Mouse (Mus musculus) skeletal muscle tissue, adult 2 months (tissue): Measurements from ENCODE around the gene Rdh11.
"Not testable (repeated sequence)": the region's sequence is repeated elsewhere in the genome, so short reads cannot be mapped to it uniquely, and the experiment has no call there.

ENCODE experiments used
- DNase-seq: peaks from one replicate; pipeline ENCODE4 v3.0.0-alpha.2; 2012; ENCODE audit warnings: low read depth, low spot score

The Rdh11 gene

DNA sequence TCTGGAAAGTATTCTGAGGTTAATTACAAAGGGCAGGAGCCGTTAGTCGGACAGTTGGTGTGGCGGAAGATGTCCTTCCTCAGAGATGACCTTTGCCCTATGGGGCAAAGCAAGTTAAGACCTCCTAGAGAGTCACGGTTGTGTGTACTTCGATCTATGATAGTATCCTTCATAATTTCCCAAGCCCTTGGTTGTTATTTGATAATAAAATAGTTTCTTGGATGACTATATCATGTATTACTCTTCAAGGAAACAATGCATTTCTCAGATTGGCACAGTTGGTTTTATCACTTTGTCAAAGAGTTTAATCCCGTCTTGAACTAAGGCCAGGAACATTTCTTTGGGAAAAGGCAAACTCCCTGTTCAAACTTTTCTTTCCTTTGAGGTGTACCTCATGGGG is at the start of gene Rdh11:
Rdh11 (minus strand) TSS at position 101 of the 400 bp plus-strand sequence.
- no peak for DNase-seq

DNA sequence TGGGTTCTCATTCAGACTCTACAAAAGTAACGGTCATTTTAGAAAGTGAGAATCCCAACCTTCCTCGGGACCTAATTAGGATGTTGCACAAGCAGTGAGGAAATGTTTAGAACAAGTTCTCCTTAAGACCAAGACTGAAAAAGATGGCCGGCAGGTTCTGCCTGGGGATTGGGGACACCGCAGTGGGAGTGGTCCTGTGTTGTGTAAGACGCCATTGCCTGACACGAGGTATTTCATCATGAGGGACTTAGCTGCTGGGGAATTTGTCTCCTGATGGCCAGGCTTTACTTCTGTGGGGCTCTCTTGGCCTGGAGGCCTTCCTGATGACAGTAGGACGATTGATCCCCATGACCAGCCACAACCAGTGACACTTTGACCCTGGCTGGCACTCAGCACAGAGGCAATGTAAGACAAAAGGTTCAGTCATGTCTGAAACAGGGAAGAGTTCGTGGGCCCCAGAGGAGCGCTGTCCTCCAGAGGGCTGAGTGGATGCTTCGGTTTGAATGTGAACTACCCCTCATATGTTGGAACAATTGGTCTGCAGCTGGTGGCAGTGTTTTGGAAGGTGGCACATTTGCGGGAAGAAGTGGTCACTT is 43.5 kb upstream of the Rdh11 start:
- DNase-seq: no peak

DNA sequence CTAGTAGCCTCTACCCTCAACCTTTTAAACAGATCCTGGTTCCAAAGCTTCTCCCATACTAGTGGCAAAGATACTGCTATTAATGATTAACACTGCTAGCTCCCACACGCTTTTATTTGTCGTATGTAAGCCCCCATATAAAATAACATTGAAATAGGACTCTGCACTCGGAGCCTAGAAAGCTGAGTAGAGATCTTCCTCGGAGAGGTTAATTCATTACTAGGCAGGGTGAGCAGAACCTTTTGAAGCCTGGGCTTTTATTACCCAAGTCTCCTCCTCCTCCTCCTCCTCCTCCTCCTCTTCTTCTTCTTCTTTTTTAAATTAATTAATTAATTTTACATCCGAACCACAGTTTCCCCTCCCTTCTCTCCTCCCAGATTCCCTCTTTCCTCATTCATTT is 25.4 kb upstream of the Rdh11 start:
- no peak for DNase-seq

DNA sequence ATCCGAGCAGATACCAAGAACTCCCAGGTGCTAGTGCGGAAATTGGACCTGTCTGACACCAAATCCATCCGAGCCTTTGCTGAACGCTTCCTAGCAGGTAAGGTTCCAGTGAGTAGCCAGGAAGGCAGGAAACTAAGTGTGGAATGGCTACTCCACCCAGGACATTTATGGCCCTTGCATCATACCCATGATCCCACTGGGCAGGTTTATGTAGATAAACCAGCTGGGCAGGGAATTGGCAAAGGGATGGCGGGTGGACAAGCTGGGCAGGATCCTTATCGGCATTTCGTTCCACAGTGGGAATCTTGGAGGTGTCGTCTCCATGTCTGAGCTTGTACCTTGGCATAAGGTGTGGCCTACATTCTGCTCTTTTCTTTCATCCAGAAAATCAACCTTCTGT is 19.4 kb upstream of the Rdh11 start:
- no peak for DNase-seq

DNA sequence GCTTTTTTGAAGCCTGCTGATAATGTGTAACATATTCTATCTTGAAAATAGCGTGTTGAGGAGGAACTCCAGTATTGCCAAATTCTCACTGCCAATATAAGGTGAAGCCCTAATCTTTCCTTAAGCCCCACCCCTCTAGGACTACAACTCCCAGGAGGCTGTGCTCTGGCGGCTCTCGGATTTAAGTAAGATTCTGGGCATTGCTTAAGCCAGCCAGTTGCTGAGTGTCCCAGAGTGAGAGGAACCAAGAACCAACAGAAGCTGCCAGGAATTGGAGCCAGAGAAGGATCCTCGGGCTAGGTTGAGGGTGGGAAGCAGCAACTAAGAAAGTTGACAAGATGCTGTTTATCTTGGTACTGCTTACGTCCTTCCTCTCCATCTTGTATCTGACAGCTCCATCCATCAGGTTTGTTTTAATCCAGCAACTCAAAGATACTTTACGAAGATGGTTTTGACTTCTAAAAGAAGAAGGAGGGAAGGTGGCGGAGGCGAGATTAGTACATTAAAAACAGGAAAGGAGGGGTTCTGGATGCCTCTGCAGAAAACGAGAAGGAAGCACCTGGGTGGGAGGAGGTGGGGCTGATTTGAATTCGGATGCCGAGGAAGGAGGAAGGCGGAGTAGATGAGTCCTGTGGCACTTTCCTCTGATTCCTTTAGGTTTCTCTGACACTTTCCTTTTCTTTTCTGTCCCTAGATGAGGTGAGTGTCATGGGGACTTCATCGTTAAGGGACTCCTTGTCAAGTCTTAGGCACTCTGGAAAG is 16.8 kb upstream of the Rdh11 start, which contains the start of gene Rdh12:
Rdh12 (plus strand) TSS at position 212 of the 762 bp plus-strand sequence.
- peak; percentile 19 for DNase-seq

DNA sequence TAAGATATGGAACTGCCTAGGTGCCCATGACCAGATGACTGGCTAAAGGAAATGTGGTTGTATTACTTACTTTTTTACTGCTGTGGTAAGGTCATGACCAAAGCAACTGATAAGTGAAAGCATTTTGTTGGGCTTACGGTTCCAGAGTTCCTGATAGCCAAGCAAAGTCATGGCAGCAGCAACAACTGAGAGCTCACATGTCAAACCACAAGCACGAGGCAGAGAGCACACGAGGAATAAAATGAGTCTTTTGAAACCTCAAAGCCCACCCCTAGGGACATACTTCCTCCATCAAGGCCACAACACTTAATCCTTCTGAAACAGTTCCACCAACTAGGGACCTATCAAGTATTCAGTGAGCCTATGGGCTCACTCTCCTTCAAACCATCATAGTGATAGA is 9.8 kb upstream of the Rdh11 start:
- no peak for DNase-seq

DNA sequence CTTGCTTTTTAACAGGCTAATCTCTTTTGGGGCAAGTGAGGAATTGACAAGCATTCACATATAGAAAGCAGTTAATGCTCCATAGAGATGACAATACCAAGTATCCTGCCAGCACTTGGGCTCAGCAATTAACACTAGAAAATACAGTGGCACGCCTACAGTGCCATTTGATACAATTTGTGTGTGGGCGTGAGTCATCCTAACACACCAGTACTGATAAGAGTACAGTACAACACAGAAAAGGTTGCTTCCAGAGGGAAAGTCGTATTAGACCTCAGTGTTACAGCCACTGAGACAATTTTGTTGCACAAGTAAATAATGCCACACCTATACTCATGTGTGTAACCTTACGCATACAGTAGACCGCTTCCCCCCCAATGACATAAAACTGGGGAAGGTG is 5.0 kb upstream of the Rdh11 start:
- DNase-seq: no peak

DNA sequence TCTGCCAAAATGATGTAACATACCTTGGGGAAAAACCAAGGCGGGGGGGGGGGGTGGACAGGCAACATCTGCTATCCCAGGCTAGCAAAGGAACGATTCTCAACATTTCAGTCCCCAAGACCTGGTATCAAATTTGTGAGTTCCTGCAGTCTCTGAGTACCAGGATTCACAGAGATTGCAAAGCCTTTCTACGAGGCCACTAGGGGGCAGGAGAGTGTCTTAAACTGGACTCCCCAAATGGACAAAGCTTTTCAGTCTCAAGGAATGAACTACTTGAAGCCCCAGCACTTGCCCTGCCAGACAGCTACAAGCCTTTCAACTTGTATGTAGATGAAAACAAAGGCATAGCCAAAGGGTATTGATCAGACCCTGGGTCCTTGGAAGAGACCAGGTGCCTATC is 1.3 kb upstream of the Rdh11 start:
- DNase-seq: peak; percentile 60

DNA sequence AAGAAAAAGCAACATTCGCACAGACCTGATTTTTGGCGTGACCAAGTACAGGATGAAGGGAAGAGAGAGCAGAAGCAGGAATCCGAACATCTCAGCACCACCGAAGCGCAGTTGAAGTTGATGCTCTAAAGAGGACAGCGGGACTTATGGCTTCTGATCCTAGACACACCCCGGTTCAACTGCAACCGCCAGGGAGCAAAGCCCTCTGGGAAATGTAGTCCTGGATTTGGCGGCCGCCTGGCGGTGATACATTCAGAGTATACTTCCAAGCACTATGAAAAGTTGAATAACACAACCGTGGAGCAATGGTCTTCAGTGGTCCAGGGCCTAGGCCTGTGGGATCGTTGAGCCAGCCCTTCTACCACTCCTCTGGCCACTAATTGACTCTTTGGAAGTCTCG is 392 bp downstream of the Rdh11 start:
- DNase-seq: peak; percentile 42

DNA sequence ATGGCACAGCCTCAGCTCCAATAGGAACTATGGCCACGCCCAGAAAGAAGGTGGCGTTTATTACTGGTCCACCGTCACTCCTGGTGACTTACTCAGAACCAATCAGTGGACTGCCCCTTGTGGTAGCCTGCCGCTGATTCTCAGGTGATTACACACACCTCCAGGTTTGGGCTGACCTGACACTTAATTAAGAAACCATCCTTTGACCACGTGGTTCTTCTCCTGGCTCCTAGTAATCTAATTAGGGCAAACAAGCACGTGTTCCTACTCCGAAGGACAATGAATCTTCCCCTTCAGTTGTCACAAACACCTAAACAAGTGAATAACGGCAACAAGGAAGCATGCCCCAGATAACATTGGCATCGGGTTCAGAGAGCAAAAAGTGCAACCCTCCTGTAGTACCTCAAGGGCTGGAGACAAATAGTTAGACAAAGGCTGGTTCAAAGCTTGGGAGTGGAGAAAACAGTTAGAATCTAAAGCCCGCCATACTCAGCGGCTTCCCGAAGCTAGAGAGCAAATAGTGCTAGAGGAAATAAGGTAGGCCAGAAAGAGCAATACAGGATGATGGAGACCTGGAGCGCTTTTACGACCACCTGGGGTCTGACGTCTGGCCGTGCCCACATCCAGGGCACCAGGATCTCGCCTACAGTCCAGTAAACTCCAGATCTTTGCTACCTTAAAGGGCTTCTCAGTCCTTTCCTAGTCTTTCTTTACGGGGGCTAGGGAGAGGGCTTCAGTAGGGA is 991 bp downstream of the Rdh11 start:
- no peak for DNase-seq

DNA sequence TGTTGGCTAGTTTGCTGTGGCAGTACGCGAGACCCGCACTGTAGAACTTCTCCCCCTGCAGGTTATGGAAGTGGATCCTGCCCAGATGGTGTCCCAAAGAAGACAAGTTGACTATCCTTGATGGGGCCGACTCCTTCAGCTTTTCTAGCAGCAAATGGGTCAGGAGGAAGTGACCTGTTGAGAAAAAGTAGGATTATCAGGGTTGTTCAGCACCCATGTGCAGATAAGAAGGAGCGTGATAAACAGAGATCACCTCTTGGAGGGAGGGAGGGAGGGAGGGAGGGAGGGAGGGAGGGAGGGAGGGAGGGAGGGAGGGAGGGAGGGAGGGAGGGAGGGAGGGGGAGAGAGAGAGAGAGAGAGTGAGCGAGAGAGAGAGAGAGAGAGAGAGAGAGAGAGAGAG is 6.9 kb downstream of the Rdh11 start:
- not testable (repeated sequence) for DNase-seq

DNA sequence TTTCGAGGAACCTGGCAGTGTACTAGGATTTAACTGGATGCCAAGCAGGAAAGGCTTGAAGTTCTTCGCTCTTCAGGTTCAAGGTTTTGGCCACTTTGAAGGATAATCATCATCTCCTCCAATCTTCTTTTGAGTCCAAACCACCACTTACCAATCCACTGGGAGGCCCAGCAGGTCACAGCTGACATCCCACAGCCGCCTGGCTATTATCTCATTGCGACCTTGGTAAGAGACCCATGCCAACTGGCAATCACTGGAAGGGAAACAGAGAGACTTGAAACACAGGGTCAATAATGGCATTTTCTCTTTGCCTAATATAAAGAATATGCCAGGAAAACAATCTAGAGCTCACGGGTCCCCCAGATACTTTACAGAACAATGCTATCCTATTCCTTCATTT is 16.1 kb downstream of the Rdh11 start:
- no peak for DNase-seq

DNA sequence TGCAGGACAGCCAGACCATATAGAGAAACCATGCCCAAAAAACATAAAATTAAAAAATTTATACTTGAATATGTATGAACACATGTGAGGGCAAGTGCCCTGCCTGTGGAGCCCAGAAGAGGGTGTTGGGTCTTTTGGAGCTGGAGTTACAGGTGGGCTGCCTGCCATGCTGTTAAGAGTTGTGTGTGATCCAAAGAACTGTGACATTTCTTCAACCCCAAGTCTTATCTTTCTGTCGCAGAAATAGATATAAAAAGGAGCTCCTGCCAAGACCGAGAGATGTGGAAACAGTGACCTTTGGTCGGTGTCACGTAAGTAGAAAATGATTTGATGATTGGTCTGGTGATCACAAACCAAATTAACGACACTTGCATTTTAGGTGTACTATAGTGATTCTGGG is 18.4 kb downstream of the Rdh11 start:
- DNase-seq: no peak

DNA sequence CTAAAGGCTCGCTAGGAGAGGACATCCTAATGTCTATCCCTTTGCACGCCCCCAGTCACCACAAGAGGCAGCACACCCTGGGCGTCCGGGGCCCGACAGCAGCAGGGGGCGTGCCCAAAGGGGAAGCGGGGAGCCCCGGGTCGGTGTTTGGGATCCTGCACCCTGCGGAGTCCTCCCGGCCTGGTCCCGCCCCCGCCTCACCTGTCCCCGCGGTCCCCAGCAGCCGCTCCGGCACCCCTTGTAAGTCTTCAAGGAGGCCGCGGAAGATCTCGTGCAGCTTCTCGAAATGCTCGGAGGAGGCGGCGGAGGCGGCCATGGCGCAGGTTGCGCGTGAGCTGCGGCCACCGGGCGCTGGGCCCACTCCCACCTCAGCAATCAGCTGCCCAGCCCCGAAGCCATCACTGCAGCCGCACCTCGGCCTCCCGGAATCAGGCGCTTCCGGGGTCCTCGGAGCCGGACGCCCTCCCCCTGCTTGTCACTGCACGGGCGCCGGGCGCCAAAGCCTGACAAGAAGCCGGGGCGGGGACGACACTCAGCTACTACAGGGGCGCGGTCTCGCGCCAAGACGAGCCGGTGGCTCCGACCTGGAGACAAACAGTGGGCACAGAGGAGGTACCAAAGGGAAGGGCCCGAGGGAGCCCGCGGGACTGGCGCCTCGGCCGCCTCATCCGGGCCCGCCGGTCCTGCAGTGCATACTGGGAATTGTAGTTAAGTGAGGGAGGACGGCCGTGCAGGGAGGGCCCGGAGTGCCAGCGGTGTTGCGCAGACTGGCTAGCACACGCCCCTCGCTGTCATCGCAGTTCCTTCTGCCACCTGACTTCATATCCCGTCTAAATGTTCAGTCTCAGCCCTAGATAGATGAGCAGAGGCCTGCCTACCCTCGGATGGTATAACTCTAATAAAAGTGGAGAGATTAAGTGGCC is 19.8 kb downstream of the Rdh11 start, which contains the start of gene Vti1b:
Vti1b (minus strand) TSS at position 649 of the 923 bp plus-strand sequence.
- peak; percentile 84 for DNase-seq

DNA sequence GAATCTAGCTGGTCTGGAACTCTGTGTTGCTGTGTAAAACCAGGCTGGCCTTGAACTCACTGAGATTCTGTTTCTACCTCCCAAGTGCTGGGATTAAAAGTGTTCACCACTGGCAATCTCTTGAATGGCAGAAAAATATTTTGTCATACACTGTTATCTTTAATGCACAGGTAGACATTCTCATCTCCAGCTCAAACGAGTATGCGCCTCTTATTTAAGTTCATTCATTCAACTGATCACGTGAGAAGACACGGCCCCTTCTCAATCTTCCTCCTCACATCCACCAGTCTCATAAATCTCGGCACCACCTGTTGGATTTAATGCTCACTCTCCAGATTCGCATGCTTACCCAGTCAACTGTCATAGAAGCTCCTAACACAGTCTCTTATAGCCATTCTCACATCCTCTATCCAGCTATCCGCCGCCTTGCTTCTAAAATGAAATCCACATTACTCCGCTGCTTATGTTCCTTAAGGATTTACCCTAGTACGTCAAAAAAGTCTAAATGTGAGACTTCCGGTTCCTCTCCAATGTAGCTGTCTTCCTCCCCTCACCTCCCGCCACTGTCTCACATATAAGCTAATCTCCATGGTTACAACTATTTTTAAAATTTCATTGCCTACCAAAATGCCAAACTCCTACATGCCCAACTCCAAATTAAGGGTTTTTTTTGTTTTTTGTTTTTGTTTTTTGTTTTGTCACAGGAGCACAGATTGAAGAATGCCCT is 20.7 kb downstream of the Rdh11 start:
- no peak for DNase-seq

DNA sequence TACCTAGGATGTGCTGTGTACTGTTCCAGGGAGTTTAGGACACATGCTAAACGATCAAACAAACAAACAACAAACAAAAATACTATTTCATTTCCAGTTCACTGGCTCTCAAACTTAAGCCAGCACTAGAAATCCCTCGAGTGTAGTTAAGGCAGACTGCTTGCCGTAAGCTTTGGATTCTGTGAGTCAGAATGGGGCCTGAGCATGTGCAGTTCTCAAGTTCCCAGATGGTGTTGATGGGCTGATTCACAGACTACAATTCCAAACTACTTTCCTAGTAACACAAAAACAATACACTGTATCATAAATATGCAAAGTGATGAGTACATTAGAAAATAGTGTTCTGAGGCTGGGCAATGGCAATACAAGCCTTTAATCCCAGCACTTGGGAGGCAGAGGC is 21.7 kb downstream of the Rdh11 start:
- no peak for DNase-seq

DNA sequence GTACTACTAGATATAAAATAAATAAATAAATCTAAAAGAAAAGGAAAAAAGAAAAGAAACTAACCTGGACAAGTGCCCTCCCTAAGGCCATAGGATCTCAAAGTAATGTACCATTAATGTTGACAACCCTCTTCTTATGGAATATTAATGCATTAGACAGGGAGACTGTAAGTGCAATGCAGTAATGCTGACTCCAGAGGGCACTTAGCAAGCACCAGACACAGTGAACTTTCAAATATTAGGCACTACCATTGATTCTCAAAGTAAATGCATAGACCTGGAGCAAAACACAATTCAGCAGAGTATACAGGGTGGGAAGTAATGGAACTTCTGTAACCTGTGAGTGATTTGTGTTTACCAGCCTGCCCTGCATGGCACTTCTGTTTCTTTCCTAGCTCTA is 22.9 kb downstream of the Rdh11 start:
- DNase-seq: no peak

DNA sequence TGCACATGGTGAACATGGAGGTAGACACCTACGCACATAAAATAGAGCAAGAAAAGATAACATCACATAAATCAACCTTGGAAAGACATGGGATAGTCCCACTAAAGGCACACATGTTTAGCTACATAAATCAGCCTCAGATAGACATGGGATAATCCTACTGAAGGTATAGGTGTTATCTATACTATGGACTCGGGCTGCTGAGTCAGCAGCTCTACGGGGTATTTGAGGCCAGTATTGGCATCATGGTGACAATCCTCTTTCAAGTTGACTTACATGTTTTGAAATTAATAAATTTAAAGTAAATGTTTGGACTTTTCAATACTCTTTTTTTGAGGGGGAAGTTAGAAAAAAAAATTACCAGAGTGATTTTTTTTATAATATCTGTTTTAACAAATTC is 29.2 kb downstream of the Rdh11 start:
- no peak for DNase-seq

DNA sequence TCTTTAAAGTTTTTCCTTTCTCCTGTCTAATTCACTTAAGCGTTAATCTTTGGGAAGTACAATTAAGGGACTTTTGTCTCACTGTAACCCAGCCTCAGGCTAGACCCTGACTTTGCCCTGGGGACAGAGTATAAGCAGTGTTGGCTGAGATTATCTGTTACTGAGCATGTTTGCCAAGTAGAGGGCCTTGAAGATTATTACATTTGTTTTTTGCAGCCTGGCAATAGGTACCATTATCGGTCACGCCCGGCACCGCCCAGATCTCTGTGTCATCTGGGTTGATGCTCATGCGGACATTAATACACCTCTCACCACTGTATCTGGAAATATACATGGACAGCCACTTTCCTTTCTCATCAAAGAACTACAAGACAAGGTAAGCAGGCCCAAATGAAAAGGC is 42.4 kb downstream of the Rdh11 start:
- DNase-seq: no peak

DNA sequence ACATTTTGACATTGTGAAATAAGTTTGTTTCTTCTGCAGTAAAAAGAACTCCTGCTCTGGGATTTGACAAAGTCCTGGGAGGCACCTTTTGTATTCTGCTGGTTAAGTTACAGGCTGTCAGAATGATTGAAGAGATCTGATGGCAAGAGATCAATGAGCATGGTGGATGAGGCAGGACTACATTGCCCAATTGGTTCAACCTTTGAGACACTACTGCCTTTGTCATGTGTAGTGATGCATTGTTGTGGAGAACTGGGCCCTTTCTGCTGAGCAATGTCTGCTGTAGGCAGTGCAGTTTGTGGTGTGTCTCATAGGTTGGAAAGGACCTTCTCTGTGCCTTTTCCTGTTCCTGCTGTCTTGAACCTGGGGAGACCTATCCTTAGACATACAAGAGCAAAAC is 50.7 kb downstream of the Rdh11 start:
- no peak for DNase-seq

DNA sequence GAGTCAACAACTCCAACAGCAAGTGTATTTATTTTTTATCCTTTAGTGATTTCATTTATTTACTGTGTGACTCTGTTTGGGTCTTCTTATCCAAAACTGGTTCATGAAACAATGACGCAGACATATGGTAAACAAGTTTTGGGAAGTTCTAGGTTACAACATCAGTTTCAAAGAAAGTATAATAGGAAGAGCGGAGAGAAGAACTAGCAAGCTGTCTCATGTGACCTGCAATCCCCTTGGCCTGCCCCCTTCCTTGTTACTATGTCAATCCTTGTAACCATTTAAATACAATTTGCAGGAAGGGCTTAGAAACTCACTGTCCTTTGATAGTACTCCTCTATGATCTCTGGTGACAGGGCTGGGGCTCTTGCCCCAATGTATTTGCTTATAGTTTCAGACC is 51.3 kb downstream of the Rdh11 start:
- no peak for DNase-seq
